Mouse (Mus musculus) MEL (cell line): ENCODE results near the gene Olfr73. TPM values are rescaled to one million over a fixed set of nuclear protein-coding genes. Genes with fewer than 3 reads are reported as not detected.
"Not testable (repeated sequence)": the region's sequence is repeated elsewhere in the genome, so short reads cannot be mapped to it uniquely, and the experiment has no call there.

Experiments
- DNase-seq: peaks from one replicate; pipeline ENCODE4 v3.0.0; 2011; ENCODE audit warnings: low read depth, low spot score
- H3K27ac ChIP-seq: 2 replicates; pipeline ENCODE4 v1.5.1; 2012; ENCODE audit warnings: low read depth, mild to moderate bottlenecking, control low read depth, low read length, moderate library complexity; ENCODE audit not compliant: control insufficient read depth
- H3K27me3 ChIP-seq, 2 experiments: fragments of 150-350 bp in 1 of 2; sonication (generic) in 1 of 2; 2 replicates each; pipeline ENCODE4 v1.6.1; 2012; ENCODE audit warnings: low read length in 2 of 2, mild to moderate bottlenecking in 2 of 2, improper control_type of control experiment in 1 of 2, moderate library complexity in 1 of 2; ENCODE audit not compliant: insufficient read depth in 2 of 2, control insufficient read depth in 1 of 2
- H3K36me3 ChIP-seq, 2 experiments: 2 replicates each; pipeline ENCODE4 v1.6.1; 2012 to 2014; ENCODE audit warnings: low read length in 2 of 2, improper control_type of control experiment in 1 of 2, inconsistent platforms in 1 of 2, mild to moderate bottlenecking in 1 of 2; ENCODE audit not compliant: insufficient read depth in 2 of 2, control insufficient read depth in 1 of 2
- H3K4me1 ChIP-seq, 2 experiments: fragments of 150-350 bp in 1 of 2; sonication (generic) in 1 of 2; 2 replicates each; pipeline ENCODE4 v1.6.1; 2012; ENCODE audit warnings: low read length in 2 of 2, improper control_type of control experiment in 1 of 2, mild to moderate bottlenecking in 1 of 2; ENCODE audit not compliant: insufficient read depth in 2 of 2, control insufficient read depth in 1 of 2
- H3K4me3 ChIP-seq, 2 experiments: fragments of 150-350 bp in 1 of 2; sonication (generic) in 1 of 2; 2 replicates each; pipeline ENCODE4 v1.5.1; 2012; ENCODE audit warnings: low read depth in 2 of 2, low read length in 2 of 2, mild to moderate bottlenecking in 2 of 2, moderate library complexity in 2 of 2, control low read depth in 1 of 2, improper control_type of control experiment in 1 of 2; ENCODE audit not compliant: control insufficient read depth in 1 of 2, insufficient read depth in 1 of 2
- H3K79me2 ChIP-seq: 2 replicates; pipeline ENCODE4 v1.6.1; 2012; ENCODE audit warnings: mild to moderate bottlenecking, low read length, moderate library complexity; ENCODE audit not compliant: control insufficient read depth, poor library complexity, insufficient read depth
- H3K9ac ChIP-seq: 2 replicates; pipeline ENCODE4 v1.6.1; 2012; ENCODE audit warnings: low read depth, mild to moderate bottlenecking, control low read depth, low read length, moderate library complexity; ENCODE audit not compliant: control insufficient read depth, poor library complexity, severe bottlenecking
- H3K9me3 ChIP-seq: fragments of 150-350 bp; sonication (generic); replicated peaks from 2 replicates; pipeline ENCODE4 v1.6.1; 2012; ENCODE audit warnings: mild to moderate bottlenecking, low read length, improper control_type of control experiment, moderate library complexity; ENCODE audit not compliant: insufficient read depth
- CHD1 ChIP-seq: IDR thresholded peaks from 2 replicates; pipeline ENCODE4 v1.6.1; 2012; ENCODE audit warnings: low read depth, mild to moderate bottlenecking, inconsistent platforms, low read length, improper control_type of control experiment
- CTCF ChIP-seq, 3 experiments: IDR thresholded peaks in 2 of 3; conservative IDR thresholded peaks in 1 of 3; 2 replicates each; pipeline ENCODE4 v1.5.1; 2011 to 2012; ENCODE audit warnings: low read length in 3 of 3, low read depth in 2 of 3, mild to moderate bottlenecking in 2 of 3, improper control_type of control experiment in 1 of 3, inconsistent platforms in 1 of 3, mixed read lengths in 1 of 3, moderate library complexity in 1 of 3; ENCODE audit not compliant: control insufficient read depth in 1 of 3, insufficient read depth in 1 of 3, poor library complexity in 1 of 3, severe bottlenecking in 1 of 3
- E2F4 ChIP-seq: IDR thresholded peaks from 2 replicates; pipeline ENCODE4 v1.6.1; 2011; ENCODE audit warnings: low read depth, low read length, improper control_type of control experiment, borderline replicate concordance
- ELF1 ChIP-seq: IDR thresholded peaks from 2 replicates; pipeline ENCODE4 v1.6.1; 2014; ENCODE audit warnings: low read depth, mild to moderate bottlenecking, inconsistent platforms, low read length, improper control_type of control experiment, moderate library complexity
- ETS1 ChIP-seq: IDR thresholded peaks from 2 replicates; pipeline ENCODE4 v1.6.1; 2012; ENCODE audit warnings: low read depth, mild to moderate bottlenecking, inconsistent platforms, low read length, improper control_type of control experiment, moderate library complexity
- KAT2A ChIP-seq: conservative IDR thresholded peaks from 2 replicates; pipeline ENCODE4 v1.6.1; 2012; ENCODE audit warnings: low read depth, low read length, improper control_type of control experiment, inconsistent platforms
- MAFK ChIP-seq: IDR thresholded peaks from 2 replicates; pipeline ENCODE4 v1.6.1; 2011; ENCODE audit warnings: low read depth, mild to moderate bottlenecking, low read length, improper control_type of control experiment, borderline replicate concordance
- MEF2A ChIP-seq: IDR thresholded peaks from 2 replicates; pipeline ENCODE4 v1.6.1; 2014; ENCODE audit warnings: low read depth, mild to moderate bottlenecking, inconsistent platforms, low read length, improper control_type of control experiment; ENCODE audit not compliant: poor library complexity, insufficient replicate concordance, severe bottlenecking; ENCODE audit errors: extremely low read depth
- MYB ChIP-seq: IDR thresholded peaks from 2 replicates; pipeline ENCODE4 v1.6.1; 2011; ENCODE audit warnings: mild to moderate bottlenecking, low read depth, low read length, improper control_type of control experiment
- MYC ChIP-seq: IDR thresholded peaks from 2 replicates; pipeline ENCODE4 v1.6.1; 2011; ENCODE audit warnings: low read depth, mild to moderate bottlenecking, low read length, improper control_type of control experiment, moderate library complexity
- NRF1 ChIP-seq: IDR thresholded peaks from 2 replicates; pipeline ENCODE4 v1.6.1; 2014; ENCODE audit warnings: low read depth, mild to moderate bottlenecking, inconsistent platforms, low read length, improper control_type of control experiment, moderate library complexity; ENCODE audit not compliant: poor library complexity, insufficient read depth, severe bottlenecking
- POLR2AphosphoS2 ChIP-seq: IDR thresholded peaks from 2 replicates; pipeline ENCODE4 v1.6.1; 2011; ENCODE audit warnings: low read length, improper control_type of control experiment
- RAD21 ChIP-seq: IDR thresholded peaks from 2 replicates; pipeline ENCODE4 v1.6.1; 2011; ENCODE audit warnings: mild to moderate bottlenecking, low read depth, low read length, improper control_type of control experiment
- SIN3A ChIP-seq: IDR thresholded peaks from 2 replicates; pipeline ENCODE4 v1.6.1; 2012; ENCODE audit warnings: low read length, improper control_type of control experiment, inconsistent platforms
- SMC3 ChIP-seq: IDR thresholded peaks from 2 replicates; pipeline ENCODE4 v1.6.1; 2011; ENCODE audit warnings: low read depth, low read length, improper control_type of control experiment
- TAL1 ChIP-seq: IDR thresholded peaks from 2 replicates; pipeline ENCODE4 v1.6.1; 2012; ENCODE audit warnings: mild to moderate bottlenecking, inconsistent platforms, low read length, moderate library complexity, mixed read lengths
- UBTF ChIP-seq: IDR thresholded peaks from 2 replicates; pipeline ENCODE4 v1.6.1; 2012; ENCODE audit warnings: low read depth, mild to moderate bottlenecking, inconsistent platforms, low read length, improper control_type of control experiment, moderate library complexity, borderline replicate concordance; ENCODE audit not compliant: insufficient read depth
- ZKSCAN1 ChIP-seq: IDR thresholded peaks from 2 replicates; pipeline ENCODE4 v1.6.1; 2012; ENCODE audit warnings: low read depth, mild to moderate bottlenecking, inconsistent platforms, low read length, improper control_type of control experiment, moderate library complexity
- ZMIZ1 ChIP-seq: IDR thresholded peaks from 2 replicates; pipeline ENCODE4 v1.6.1; 2012; ENCODE audit warnings: low read depth, mild to moderate bottlenecking, inconsistent platforms, low read length, improper control_type of control experiment, moderate library complexity
- polyA plus RNA-seq, 2 experiments: library from polyadenylated mRNA; stranded (reverse) in 1 of 2; unstranded in 1 of 2; fragments of >175 nt in 1 of 2; fragments of >200 nt in 1 of 2; gene quantifications; 2 replicates each; pipeline versions ENCODE4 v1.2.1 to v1.2.4; 2012; ENCODE audit warnings: low replicate concordance in 2 of 2, low read depth in 1 of 2; ENCODE audit not compliant: insufficient read length in 2 of 2, insufficient read depth in 1 of 2, missing spikeins in 1 of 2
- total RNA-seq: library from RNA; depleted of rRNA; stranded (reverse); fragments of 300-350 nt; gene quantifications from 2 replicates; pipeline ENCODE4 v1.2.3, GENCODE M21; 2012

Gene Olfr73
- total and polyA plus RNA-seq, 3 experiments: not detected

DNA sequence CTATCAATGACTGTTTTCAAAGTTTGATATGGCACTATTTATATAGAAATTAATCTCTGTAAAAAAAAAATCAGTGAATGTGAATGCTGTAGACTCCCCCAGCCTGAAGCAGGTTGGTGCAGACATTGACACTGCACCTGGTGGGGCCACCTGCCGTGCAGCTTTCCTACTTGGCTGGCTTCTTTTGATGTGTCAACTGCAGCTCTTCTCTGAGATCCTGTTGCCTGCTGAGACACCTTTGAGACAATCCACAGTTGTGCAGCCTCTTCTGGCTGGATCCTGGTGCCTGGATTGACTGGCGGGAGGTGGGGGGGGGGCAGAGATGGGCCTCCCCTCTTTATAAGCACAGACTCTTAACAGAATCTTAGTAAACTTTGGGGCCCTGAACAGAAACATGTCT lies 26.1 kb upstream of the Olfr73 start:
- TF ChIP-seq KAT2A: no peak
- TF ChIP-seq ETS1: no peak
- TF ChIP-seq NRF1: no peak
- TF ChIP-seq CHD1: no peak
- no peak for TF ChIP-seq E2F4
- TF ChIP-seq SIN3A: no peak
- no peak for TF ChIP-seq ZMIZ1
- no peak for TF ChIP-seq POLR2AphosphoS2
- no peak for TF ChIP-seq ZKSCAN1
- TF ChIP-seq SMC3: no peak
- TF ChIP-seq MYC: no peak
- TF ChIP-seq ELF1: no peak
- no peak for TF ChIP-seq RAD21
- TF ChIP-seq MEF2A: no peak
- TF ChIP-seq CTCF (IDR thresholded peaks at IDR 0.05 in 2 of 3, conservative IDR thresholded peaks at IDR 0.05 in 1 of 3; ENCODE audit: control insufficient read depth in 1 of 3, insufficient read depth in 1 of 3, low read depth in 2 of 3, low read length in 3 of 3, poor library complexity in 1 of 3, severe bottlenecking in 1 of 3): no peak
- TF ChIP-seq MAFK: no peak
- TF ChIP-seq MYB: no peak
- TF ChIP-seq, all 39 proteins: peak for 0
- Histone ChIP-seq H3K27me3 (no peaks in the 10 kb centered on the region), H3K27ac (no peak overlapping the region), H3K36me3 (no peaks in the 10 kb centered on the region), H3K9me3 (no peaks in the 10 kb centered on the region), H3K79me2 (no peaks in the 10 kb centered on the region), H3K4me1 (no peaks in the 10 kb centered on the region), H3K9ac (no peak overlapping the region), H3K4me3 (no peak overlapping the region)
- DNase-seq: no peak

GRCm38 (mm10) chr2:88051029-88051428 lies 13.5 kb upstream of the Olfr73 start, which contains the start of gene Olfr1162:
TSS of gene Olfr1162 (minus strand) at chr2:88051129.
- H3K79me2 ChIP-seq: no peaks in the 10 kb centered on the region
- no peak for DNase-seq
- H3K9ac ChIP-seq: no peak within 1 kb of the TSS
- no peaks in the 10 kb centered on the region for H3K9me3 ChIP-seq
- no peak within 1 kb of the TSS for H3K27ac ChIP-seq
- H3K36me3 ChIP-seq: no peaks in the 10 kb centered on the region
- no peak for TF ChIP-seq TAL1
- TF ChIP-seq MAFK: no peak
- no peak for TF ChIP-seq MYB
- TF ChIP-seq UBTF: no peak
- TF ChIP-seq CHD1: no peak
- H3K4me1 ChIP-seq: no peaks in the 10 kb centered on the region
- no peaks in the 10 kb centered on the region for H3K27me3 ChIP-seq
- H3K4me3 ChIP-seq: no peak within 1 kb of the TSS

- H3K79me2 ChIP-seq: not testable (repeated sequence)
Observed at GRCm38 (mm10) chr2:88022474-88022873, 15.0 kb downstream of the Olfr73 start, which contains the start of gene Olfr1161. TSS of gene Olfr1161 (plus strand) at chr2:88022774.

More at GRCm38 (mm10) chr2:88022474-88022873, 15.0 kb downstream of the Olfr73 start, which contains the start of gene Olfr1161:
- not testable (repeated sequence) for H3K4me3 ChIP-seq, H3K9me3 ChIP-seq, DNase-seq, H3K36me3 ChIP-seq, H3K27me3 ChIP-seq, H3K27ac ChIP-seq, H3K9ac ChIP-seq, H3K4me1 ChIP-seq
